Mouse (Mus musculus): ENCODE measurements around the gene Itgb1. TPM values are rescaled to one million over a fixed set of nuclear protein-coding genes. Genes with fewer than 3 reads are reported as not detected.

The Itgb1 gene
- polyA plus RNA-seq, 1 experiment from 2014 or later, result 349 TPM

Other genes starting within 250 kb of the Itgb1 start
- not detected in 2 replicates for gene Gm3952, start 113.0 kb downstream of the Itgb1 start, polyA plus RNA-seq (2015; fragmentation: Nextera tagmentation; extraction: Ambion mirVana)